Mouse (Mus musculus): ENCODE data around the gene Ncs1. TPM values are rescaled to one million over a fixed set of nuclear protein-coding genes. Genes with fewer than 3 reads are reported as not detected.

Ncs1 gene
- polyA plus RNA-seq, 1 experiment from 2014 or later: 70.5 TPM

GRCm38 (mm10) chr2:31208544-31209142 lies 37.0 kb upstream of the Ncs1 start:
- Histone ChIP-seq H3K27ac (ENCODE audit: low read depth, low read length) (no peak overlapping the region), H3K4me1 (replicated peaks; ENCODE audit: control insufficient read depth, insufficient read depth, low read length) (no peaks in the 10 kb centered on the region; the same call in 1 of the 2 replicates), H3K9ac (ENCODE audit: low read depth, low read length) (no peak overlapping the region), H3K27me3 (ENCODE audit: control insufficient read depth, insufficient read depth, low read length) (no peaks in the 10 kb centered on the region), H3K4me2 (replicated peaks; ENCODE audit: low read depth, low read length) (no peak overlapping the region), H3K36me3 (ENCODE audit: control insufficient read depth, insufficient read depth, low read length) (no peaks in the 10 kb centered on the region), H3K4me3 (ENCODE audit: low read depth, low read length) (no peak overlapping the region), H3K9me3 (ENCODE audit: control insufficient read depth, low read length) (no peaks in the 10 kb centered on the region)
- ATAC-seq (ENCODE audit: low FRiP score): no peak
- no peak for DNase-seq (ENCODE audit: low spot score)
- WGBS: 92% methylated on average over 13 of the region's 13 CpGs

- DNase-seq (ENCODE audit: low spot score): no peak
- H3K4me2 ChIP-seq (replicated peaks; ENCODE audit: low read depth, low read length): no peak overlapping the region
- H3K27me3 ChIP-seq (ENCODE audit: control insufficient read depth, insufficient read depth, low read length): no peaks in the 10 kb centered on the region
- no peak overlapping the region for H3K4me3 ChIP-seq (ENCODE audit: low read depth, low read length)
- no peaks in the 10 kb centered on the region for H3K36me3 ChIP-seq (ENCODE audit: control insufficient read depth, insufficient read depth, low read length)
- WGBS: 89% methylated on average over 4 of the region's 4 CpGs
- H3K9ac ChIP-seq (ENCODE audit: low read depth, low read length): no peak overlapping the region
- no peaks in the 10 kb centered on the region; the same call in 1 of the 2 replicates for H3K4me1 ChIP-seq (replicated peaks; ENCODE audit: control insufficient read depth, insufficient read depth, low read length)
- no peak for ATAC-seq (ENCODE audit: low FRiP score)
- no peak overlapping the region for H3K27ac ChIP-seq (ENCODE audit: low read depth, low read length)
- no peaks in the 10 kb centered on the region for H3K9me3 ChIP-seq (ENCODE audit: control insufficient read depth, low read length)
Measured at GRCm38 (mm10) chr2:31209525-31209924, 36.1 kb upstream of the Ncs1 start.

DNA sequence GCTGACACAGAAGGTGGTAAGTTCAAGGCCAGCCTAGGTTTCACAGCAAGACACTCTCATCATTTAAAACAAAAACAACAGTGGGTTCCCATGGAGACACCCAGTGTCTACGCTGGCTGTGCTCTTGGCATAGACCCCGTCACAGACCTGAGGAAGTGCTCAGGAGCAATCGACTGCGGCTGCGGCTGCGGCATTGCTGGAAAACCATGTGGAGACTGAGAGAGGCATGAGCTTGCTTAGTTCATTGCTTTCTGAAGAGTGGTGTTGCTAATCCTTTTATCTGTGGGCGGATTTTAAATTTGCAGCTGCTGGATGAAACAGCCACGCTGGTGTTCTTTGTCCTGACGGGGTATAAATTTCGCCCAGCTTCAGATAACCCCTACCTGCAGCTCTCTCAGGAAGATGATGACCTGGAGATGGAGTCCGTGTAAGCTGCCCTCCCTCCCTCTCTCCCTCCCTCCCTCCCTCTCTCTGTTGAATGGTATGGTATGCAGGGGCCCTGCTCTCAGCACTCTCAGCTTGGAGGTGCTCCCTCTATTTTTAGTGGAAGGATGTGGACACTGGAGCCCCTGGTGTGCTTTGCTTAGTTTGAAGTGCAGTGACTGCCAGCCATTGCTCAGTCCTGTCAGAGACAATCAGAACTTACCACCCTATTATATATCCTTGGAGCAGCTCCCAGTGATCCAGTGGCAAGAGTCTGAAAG lies 35.3 kb upstream of the Ncs1 start:
- 74% methylated on average over 11 of the region's 11 CpGs for WGBS
- Histone ChIP-seq H3K4me2 (replicated peaks; ENCODE audit: low read depth, low read length) (no peak overlapping the region), H3K9ac (ENCODE audit: low read depth, low read length) (no peak overlapping the region), H3K4me1 (replicated peaks; ENCODE audit: control insufficient read depth, insufficient read depth, low read length) (no peaks in the 10 kb centered on the region; the same call in 1 of the 2 replicates), H3K27ac (ENCODE audit: low read depth, low read length) (no peak overlapping the region), H3K36me3 (ENCODE audit: control insufficient read depth, insufficient read depth, low read length) (no peaks in the 10 kb centered on the region), H3K27me3 (ENCODE audit: control insufficient read depth, insufficient read depth, low read length) (no peaks in the 10 kb centered on the region), H3K4me3 (ENCODE audit: low read depth, low read length) (no peak overlapping the region), H3K9me3 (ENCODE audit: control insufficient read depth, low read length) (no peaks in the 10 kb centered on the region)
- ATAC-seq (ENCODE audit: low FRiP score) (no peak), DNase-seq (ENCODE audit: low spot score) (no peak)

- Histone ChIP-seq H3K27me3 (ENCODE audit: control insufficient read depth, insufficient read depth, low read length) (no peaks in the 10 kb centered on the region), H3K4me3 (ENCODE audit: low read depth, low read length) (no peak overlapping the region), H3K9ac (ENCODE audit: low read depth, low read length) (no peak overlapping the region), H3K4me1 (replicated peaks; ENCODE audit: control insufficient read depth, insufficient read depth, low read length) (no peaks in the 10 kb centered on the region; the same call in 1 of the 2 replicates), H3K36me3 (ENCODE audit: control insufficient read depth, insufficient read depth, low read length) (no peaks in the 10 kb centered on the region), H3K4me2 (replicated peaks; ENCODE audit: low read depth, low read length) (no peak overlapping the region), H3K27ac (ENCODE audit: low read depth, low read length) (no peak overlapping the region), H3K9me3 (ENCODE audit: control insufficient read depth, low read length) (no peaks in the 10 kb centered on the region)
- DNase-seq (ENCODE audit: low spot score) (no peak), ATAC-seq (ENCODE audit: low FRiP score) (no peak)
- WGBS: 68% methylated on average over 3 of the region's 3 CpGs
Measured at GRCm38 (mm10) chr2:31211204-31211603, 34.4 kb upstream of the Ncs1 start.

- no peaks in the 10 kb centered on the region; the same call in 1 of the 2 replicates for H3K36me3 ChIP-seq (ENCODE audit: control insufficient read depth, insufficient read depth, low read length)
- WGBS: 87% methylated on average over 16 of the region's 16 CpGs
- no peaks in the 10 kb centered on the region for H3K27me3 ChIP-seq (ENCODE audit: control insufficient read depth, insufficient read depth, low read length)
- H3K9me3 ChIP-seq (ENCODE audit: control insufficient read depth, low read length): no peaks in the 10 kb centered on the region
- ATAC-seq (ENCODE audit: low FRiP score) (no peak), DNase-seq (ENCODE audit: low spot score) (no peak)
- H3K4me3 ChIP-seq (ENCODE audit: low read depth, low read length): no peak overlapping the region
- no peak overlapping the region for H3K9ac ChIP-seq (ENCODE audit: low read depth, low read length)
- H3K4me2 ChIP-seq (replicated peaks; ENCODE audit: low read depth, low read length): no peak overlapping the region
- H3K27ac ChIP-seq (ENCODE audit: low read depth, low read length): no peak overlapping the region
- H3K4me1 ChIP-seq (replicated peaks; ENCODE audit: control insufficient read depth, insufficient read depth, low read length): no peaks in the 10 kb centered on the region
Measured at GRCm38 (mm10) chr2:31214211-31214796, 31.3 kb upstream of the Ncs1 start.

DNA sequence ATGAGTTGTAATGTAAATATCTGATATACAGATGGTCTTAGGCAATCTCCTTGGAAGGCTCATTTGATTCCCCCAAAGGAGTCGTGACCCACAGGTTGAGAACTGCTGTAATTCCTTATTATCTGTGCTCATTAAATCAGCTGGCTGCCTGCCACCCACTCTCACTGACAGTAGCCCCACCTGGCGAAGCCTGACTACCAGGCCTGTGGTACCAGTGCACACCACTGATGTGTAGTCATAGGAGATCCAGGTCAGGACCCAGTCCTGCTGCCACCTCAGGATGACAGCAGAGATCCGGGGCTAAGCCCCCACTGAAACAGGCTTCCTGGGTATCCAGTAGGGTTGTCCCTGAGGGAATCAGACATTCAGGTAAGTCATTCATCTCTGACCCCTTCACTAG lies 27.0 kb upstream of the Ncs1 start:
- no peak for DNase-seq (ENCODE audit: low spot score)
- Histone ChIP-seq H3K4me1 (replicated peaks; ENCODE audit: control insufficient read depth, insufficient read depth, low read length) (no peaks in the 10 kb centered on the region), H3K9me3 (ENCODE audit: control insufficient read depth, low read length) (no peaks in the 10 kb centered on the region), H3K27me3 (ENCODE audit: control insufficient read depth, insufficient read depth, low read length) (no peaks in the 10 kb centered on the region), H3K36me3 (ENCODE audit: control insufficient read depth, insufficient read depth, low read length) (no peaks in the 10 kb centered on the region; the same call in 1 of the 2 replicates), H3K27ac (ENCODE audit: low read depth, low read length) (no peak overlapping the region), H3K4me2 (replicated peaks; ENCODE audit: low read depth, low read length) (no peak overlapping the region), H3K4me3 (ENCODE audit: low read depth, low read length) (no peak overlapping the region), H3K9ac (ENCODE audit: low read depth, low read length) (no peak overlapping the region)
- WGBS: 85% methylated on average over 3 of the region's 3 CpGs
- no peak for ATAC-seq (ENCODE audit: low FRiP score)

DNA sequence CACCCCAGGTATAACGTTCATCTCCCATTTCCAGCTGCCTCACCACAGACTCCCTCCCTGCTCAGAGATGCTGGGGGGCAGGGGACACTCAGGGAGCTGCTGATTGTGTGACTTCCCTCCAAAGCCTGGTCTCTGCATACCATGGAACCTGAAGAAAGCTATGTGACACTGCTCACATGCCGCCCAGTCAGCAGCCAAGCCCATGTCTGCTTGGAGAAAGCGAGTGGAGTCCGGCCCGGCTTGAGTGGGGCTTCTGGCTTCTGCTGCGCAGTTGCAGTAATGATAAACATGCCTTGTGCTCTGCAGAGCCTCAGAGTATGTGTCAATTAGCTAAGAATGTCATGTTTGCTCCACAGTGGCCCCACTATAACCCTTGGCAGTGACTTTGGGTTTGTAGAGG lies 26.2 kb upstream of the Ncs1 start:
- no peak for ATAC-seq (ENCODE audit: low FRiP score)
- H3K27ac ChIP-seq (ENCODE audit: low read depth, low read length): no peak overlapping the region
- no peak for DNase-seq (ENCODE audit: low spot score)
- H3K4me1 ChIP-seq (replicated peaks; ENCODE audit: control insufficient read depth, insufficient read depth, low read length): no peaks in the 10 kb centered on the region
- H3K9ac ChIP-seq (ENCODE audit: low read depth, low read length): no peak overlapping the region
- no peak overlapping the region for H3K4me3 ChIP-seq (ENCODE audit: low read depth, low read length)
- no peaks in the 10 kb centered on the region for H3K27me3 ChIP-seq (ENCODE audit: control insufficient read depth, insufficient read depth, low read length)
- no peaks in the 10 kb centered on the region for H3K9me3 ChIP-seq (ENCODE audit: control insufficient read depth, low read length)
- H3K4me2 ChIP-seq (replicated peaks; ENCODE audit: low read depth, low read length): no peak overlapping the region
- 83% methylated on average over 6 of the region's 6 CpGs for WGBS
- H3K36me3 ChIP-seq (ENCODE audit: control insufficient read depth, insufficient read depth, low read length): no peaks in the 10 kb centered on the region; the same call in 1 of the 2 replicates

- Histone ChIP-seq H3K9ac (ENCODE audit: low read depth, low read length) (no peak overlapping the region), H3K4me3 (ENCODE audit: low read depth, low read length) (no peak overlapping the region), H3K27me3 (ENCODE audit: control insufficient read depth, insufficient read depth, low read length) (no peaks in the 10 kb centered on the region), H3K27ac (ENCODE audit: low read depth, low read length) (no peak overlapping the region), H3K9me3 (ENCODE audit: control insufficient read depth, low read length) (no peaks in the 10 kb centered on the region), H3K4me2 (replicated peaks; ENCODE audit: low read depth, low read length) (no peak overlapping the region), H3K36me3 (ENCODE audit: control insufficient read depth, insufficient read depth, low read length) (no peaks in the 10 kb centered on the region; the same call in 1 of the 2 replicates), H3K4me1 (replicated peaks; ENCODE audit: control insufficient read depth, insufficient read depth, low read length) (no peaks in the 10 kb centered on the region)
- ATAC-seq (ENCODE audit: low FRiP score) (no peak), DNase-seq (ENCODE audit: low spot score) (no peak)
- 71% methylated on average over 7 of the region's 7 CpGs for WGBS
Measured at GRCm38 (mm10) chr2:31220844-31221243, 24.8 kb upstream of the Ncs1 start.
